Mouse (Mus musculus) embryonic facial prominence, embryonic 13.5 days (tissue): ENCODE results near the gene Cnga3. TPM values are rescaled to one million over a fixed set of nuclear protein-coding genes. Genes with fewer than 3 reads are reported as not detected.
A peak's percentile ranks its signal among the peaks of the same experiment; 100 is the strongest.

Source experiments
- ATAC-seq: fragments of 200-750 bp; cut with Nextera tagmentation; 2 replicates; pipeline ENCODE4 v1.8.0; 2017; ENCODE audit warnings: low read depth; ENCODE audit not compliant: insufficient number of reproducible peaks, insufficient read depth, low FRiP score, low TSS enrichment
- H3K27ac ChIP-seq: fragments of 300-500 bp; sonication (generic); 2 replicates; pipeline ENCODE4 v1.5.1; 2015; ENCODE audit warnings: moderate library complexity, mild to moderate bottlenecking, inconsistent platforms
- H3K27me3 ChIP-seq: fragments of 300-500 bp; sonication (generic); 2 replicates; pipeline ENCODE4 v1.6.1; 2015; ENCODE audit warnings: mild to moderate bottlenecking, inconsistent platforms
- H3K36me3 ChIP-seq: fragments of 300-500 bp; sonication (generic); 2 replicates; pipeline ENCODE4 v1.6.1; 2015; ENCODE audit warnings: mild to moderate bottlenecking, inconsistent platforms
- H3K4me1 ChIP-seq: fragments of 300-500 bp; sonication (generic); 2 replicates; pipeline ENCODE4 v1.6.1; 2015; ENCODE audit warnings: inconsistent platforms
- H3K4me2 ChIP-seq: fragments of 300-500 bp; sonication (generic); 2 replicates; pipeline ENCODE4 v1.6.1; 2015; ENCODE audit warnings: moderate library complexity, mild to moderate bottlenecking, inconsistent platforms
- H3K4me3 ChIP-seq: fragments of 300-500 bp; sonication (generic); 2 replicates; pipeline ENCODE4 v1.5.1; 2015; ENCODE audit warnings: mild to moderate bottlenecking, inconsistent platforms
- H3K9ac ChIP-seq: fragments of 300-500 bp; sonication (generic); 2 replicates; pipeline ENCODE4 v1.6.1; 2015; ENCODE audit warnings: mild to moderate bottlenecking, inconsistent platforms
- H3K9me3 ChIP-seq: fragments of 300-500 bp; sonication (generic); 2 replicates; pipeline ENCODE4 v1.6.1; 2016; ENCODE audit warnings: inconsistent platforms
- WGBS: fragments of 180-500 bp; shearing (Covaris S2); methylation state at CpG from one replicate; pipeline ENCODE4 v1.1.7; 2015; ENCODE audit warnings: mixed read lengths; 5-methylcytosine and 5-hydroxymethylcytosine counted together
- polyA plus RNA-seq: library from polyadenylated mRNA; unstranded; fragments of >200 nt; fragmentation: Nextera tagmentation; extraction: Ambion mirVana; gene quantifications from 2 replicates; pipeline ENCODE4 v1.2.1, GENCODE M21; 2015

The Cnga3 gene
- 0.14 TPM in 1 of 2 replicates, not detected in the other for polyA plus RNA-seq

DNA sequence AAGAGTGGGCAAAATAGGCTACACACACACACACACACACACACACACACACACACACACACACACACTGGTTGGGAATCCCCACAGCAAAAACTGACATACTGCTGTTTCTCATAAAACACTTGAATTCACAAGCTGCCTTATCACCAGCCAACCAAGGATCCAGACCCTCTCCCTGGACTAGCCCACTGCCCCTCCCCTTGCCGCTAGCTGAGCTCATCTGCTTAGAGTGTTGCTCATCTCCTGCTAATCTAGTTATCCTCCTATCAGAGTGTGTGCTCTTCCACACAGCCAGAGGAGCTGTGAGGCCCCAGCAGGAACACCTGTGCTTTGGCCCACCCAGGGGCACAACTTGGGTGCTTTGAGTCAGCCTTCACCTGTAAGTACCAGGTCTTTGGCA lies at the start of gene Cnga3:
Gene Cnga3 (plus strand): TSS at position 291 of the 400 bp plus-strand sequence.
- Histone ChIP-seq H3K9ac (no peak within 1 kb of the TSS), H3K9me3 (no peaks in the 10 kb centered on the region), H3K4me1 (no peaks in the 10 kb centered on the region), H3K27ac (no peak within 1 kb of the TSS), H3K36me3 (no peaks in the 10 kb centered on the region), H3K4me3 (no peak within 1 kb of the TSS), H3K4me2 (no peak within 1 kb of the TSS), H3K27me3 (peaks cover 2% of the 10 kb centered on the region; the same call in 1 of the 2 replicates)
- WGBS: 41% methylated on average over 1 of the region's 1 CpGs
- ATAC-seq: no peak

DNA sequence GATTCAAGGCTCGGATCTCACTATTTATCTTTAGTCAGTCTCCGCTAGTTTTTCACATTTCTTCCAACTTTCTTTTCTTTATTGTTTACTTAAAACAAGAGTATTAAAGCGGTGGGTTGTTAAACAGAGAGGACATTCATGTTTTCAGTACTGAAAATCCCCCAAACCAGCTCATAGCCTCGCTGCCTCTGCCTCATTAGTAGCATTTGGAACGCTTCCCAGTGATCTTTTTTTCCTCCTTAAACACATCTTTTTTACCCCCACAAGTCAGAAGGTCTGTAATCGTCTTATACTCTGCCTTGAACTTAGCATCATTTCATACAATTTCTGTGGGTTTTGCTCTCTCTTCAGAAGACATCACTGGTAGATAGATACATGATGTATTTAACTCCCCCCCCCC lies 48.2 kb upstream of the Cnga3 start:
- H3K4me1 ChIP-seq: peaks cover 27% of the 10 kb centered on the region
- H3K4me2 ChIP-seq: no peak overlapping the region
- no peaks in the 10 kb centered on the region for H3K36me3 ChIP-seq
- H3K9ac ChIP-seq: no peak overlapping the region
- no peaks in the 10 kb centered on the region for H3K9me3 ChIP-seq
- ATAC-seq: no peak
- no peak overlapping the region for H3K4me3 ChIP-seq
- H3K27ac ChIP-seq: no peak overlapping the region
- no peaks in the 10 kb centered on the region for H3K27me3 ChIP-seq
- 29% methylated on average over 6 of the region's 6 CpGs for WGBS

DNA sequence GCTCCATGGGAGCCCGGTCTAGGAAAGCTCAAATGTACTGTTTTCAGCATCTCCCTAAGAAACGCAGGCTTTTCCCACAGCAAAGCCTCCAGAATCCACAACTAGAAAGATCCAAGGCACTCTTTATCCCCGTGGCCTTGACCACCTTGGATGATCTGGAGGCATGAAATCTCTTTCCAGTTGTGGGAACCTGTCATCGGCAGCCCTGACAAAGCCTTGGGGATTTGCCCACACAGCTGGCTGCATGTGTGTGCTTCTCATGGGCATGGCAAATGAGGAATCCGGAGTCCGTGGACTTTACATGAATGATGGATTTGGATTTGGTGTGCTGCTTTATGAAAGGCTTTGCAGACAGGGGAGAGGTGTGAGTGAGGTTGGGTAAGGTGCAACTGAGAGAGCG lies 46.3 kb upstream of the Cnga3 start:
- ATAC-seq: no peak
- Histone ChIP-seq H3K9me3 (no peaks in the 10 kb centered on the region), H3K4me3 (no peak overlapping the region), H3K4me1 (peaks cover 27% of the 10 kb centered on the region), H3K27ac (no peak overlapping the region), H3K4me2 (no peak overlapping the region), H3K9ac (no peak overlapping the region), H3K36me3 (no peaks in the 10 kb centered on the region), H3K27me3 (no peaks in the 10 kb centered on the region)
- WGBS: 55% methylated on average over 7 of the region's 7 CpGs

DNA sequence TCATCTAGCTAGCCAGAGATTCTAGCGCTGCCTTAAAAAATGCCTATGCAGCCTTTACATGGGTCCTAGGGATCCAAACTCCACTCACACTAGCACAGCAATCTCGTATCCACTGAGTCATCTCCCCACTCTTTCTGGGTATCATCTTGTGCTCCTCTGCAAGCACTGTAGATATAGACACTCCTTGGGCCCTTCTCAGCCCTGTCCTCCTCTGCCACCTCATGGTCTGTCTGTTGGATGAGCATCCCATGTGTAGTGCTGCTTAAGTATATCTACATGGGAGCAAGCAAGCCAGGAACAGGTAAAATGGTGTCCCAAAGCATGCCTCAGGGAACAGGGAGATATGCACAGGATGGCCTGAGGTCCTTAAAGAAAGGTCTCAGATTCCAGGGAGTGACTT lies 36.4 kb upstream of the Cnga3 start:
- 91% methylated on average over 2 of the region's 2 CpGs for WGBS
- Histone ChIP-seq H3K36me3 (no peaks in the 10 kb centered on the region), H3K27me3 (no peaks in the 10 kb centered on the region), H3K4me1 (peaks cover 4% of the 10 kb centered on the region; the same call in 1 of the 2 replicates), H3K9ac (no peak overlapping the region), H3K4me2 (no peak overlapping the region), H3K27ac (no peak overlapping the region), H3K4me3 (no peak overlapping the region), H3K9me3 (no peaks in the 10 kb centered on the region)
- ATAC-seq: no peak

DNA sequence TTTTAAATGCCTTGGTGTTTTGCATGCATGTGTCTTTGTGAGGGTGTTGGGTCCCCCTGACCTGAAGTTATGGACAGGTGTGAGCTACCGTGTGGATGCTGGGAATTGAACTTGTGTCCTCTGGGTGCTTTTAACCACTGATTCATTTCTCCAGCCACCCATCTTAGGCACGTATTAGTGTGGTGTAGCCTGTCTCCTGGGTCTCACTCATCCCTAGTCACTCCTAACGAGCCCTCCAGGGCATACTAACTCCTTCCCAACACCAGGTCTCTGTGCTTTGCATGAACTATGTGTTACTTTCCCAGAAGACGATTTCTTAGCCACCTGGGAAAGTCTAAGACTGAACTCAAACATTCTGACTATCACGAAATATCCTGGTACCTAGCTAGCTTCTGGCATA lies 34.4 kb upstream of the Cnga3 start:
- no peak for ATAC-seq
- Histone ChIP-seq H3K4me2 (no peak overlapping the region), H3K4me3 (no peak overlapping the region), H3K27ac (no peak overlapping the region), H3K9ac (no peak overlapping the region), H3K36me3 (no peaks in the 10 kb centered on the region), H3K4me1 (peaks cover 7% of the 10 kb centered on the region; the same call in 1 of the 2 replicates), H3K9me3 (no peaks in the 10 kb centered on the region), H3K27me3 (no peaks in the 10 kb centered on the region)
- WGBS: 70% methylated on average over 5 of the region's 5 CpGs

DNA sequence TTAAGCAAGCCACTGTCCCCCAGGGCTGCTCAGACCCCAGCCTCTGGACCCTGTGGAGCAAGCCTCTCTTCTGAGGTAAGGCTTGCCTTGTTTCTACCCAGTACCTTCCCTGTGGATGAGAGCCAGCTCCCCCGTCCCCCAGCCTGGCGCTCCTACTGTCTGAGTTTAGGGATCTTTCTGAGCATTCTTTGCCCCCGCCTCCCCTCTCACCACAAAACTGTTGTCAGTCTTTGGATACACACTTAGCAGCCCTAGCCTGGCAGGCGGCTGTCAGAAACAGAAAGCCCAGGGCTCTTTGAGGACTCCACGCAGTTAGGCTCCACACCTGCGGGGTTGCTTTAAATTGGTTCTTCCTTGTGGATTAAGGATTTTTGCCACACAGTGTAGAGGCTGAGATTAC lies 27.2 kb upstream of the Cnga3 start:
- Histone ChIP-seq H3K9ac (no peak overlapping the region), H3K4me2 (peak overlapping the region; percentile 18; the same call in 1 of the 2 replicates), H3K36me3 (no peaks in the 10 kb centered on the region), H3K9me3 (no peaks in the 10 kb centered on the region), H3K27ac (0 out of 2 replicates have a peak overlapping the region, but pooled peaks have one; percentile 40), H3K4me3 (no peak overlapping the region), H3K27me3 (no peaks in the 10 kb centered on the region; the same call in 1 of the 2 replicates), H3K4me1 (peaks cover 37% of the 10 kb centered on the region)
- WGBS: 34% methylated on average over 6 of the region's 6 CpGs
- no peak for ATAC-seq

DNA sequence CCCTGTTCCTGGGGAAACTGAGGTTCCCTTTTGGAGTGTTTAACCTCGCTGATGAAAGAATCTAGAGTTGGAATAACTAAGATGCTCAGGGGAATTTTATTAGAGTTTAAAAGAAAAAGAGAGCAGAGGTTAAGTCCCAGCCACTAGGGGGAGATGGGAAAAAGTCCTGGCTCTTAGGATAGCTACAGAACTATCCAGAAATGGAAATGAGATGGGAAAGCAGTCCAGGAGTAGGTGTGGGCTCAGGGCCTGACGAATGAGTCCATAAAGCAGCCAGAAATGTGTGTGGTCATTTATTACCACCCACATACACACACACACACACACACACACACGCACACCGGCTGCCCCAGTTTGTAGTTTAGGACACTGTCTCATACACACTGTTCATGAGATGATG lies 19.6 kb upstream of the Cnga3 start:
- no peak overlapping the region for H3K27ac ChIP-seq
- H3K27me3 ChIP-seq: no peaks in the 10 kb centered on the region
- no peaks in the 10 kb centered on the region for H3K4me1 ChIP-seq
- no peaks in the 10 kb centered on the region for H3K36me3 ChIP-seq
- H3K9ac ChIP-seq: no peak overlapping the region
- 63% methylated on average over 4 of the region's 4 CpGs for WGBS
- no peaks in the 10 kb centered on the region for H3K9me3 ChIP-seq
- no peak overlapping the region for H3K4me2 ChIP-seq
- H3K4me3 ChIP-seq: no peak overlapping the region
- ATAC-seq: no peak

DNA sequence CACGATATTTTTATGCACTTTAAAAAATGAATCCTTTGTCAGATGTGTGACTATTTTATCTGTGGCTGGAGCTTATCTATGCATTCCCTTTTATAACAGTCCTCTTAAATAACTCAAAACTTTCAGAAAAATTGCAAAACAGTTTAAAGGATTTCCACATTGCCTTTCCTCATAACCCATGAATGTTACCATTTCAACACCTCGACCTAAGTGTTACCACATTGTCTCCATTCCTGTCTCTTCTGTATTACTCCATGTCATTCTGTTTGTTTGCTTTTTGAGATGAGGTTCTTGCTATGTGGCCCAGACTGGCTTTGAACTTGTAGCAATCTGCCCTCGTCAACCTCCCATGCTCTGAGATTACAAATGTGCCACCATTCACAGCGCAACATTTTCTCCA lies 12.8 kb upstream of the Cnga3 start:
- no peak overlapping the region for H3K4me3 ChIP-seq
- H3K9ac ChIP-seq: no peak overlapping the region
- 88% methylated on average over 4 of the region's 4 CpGs for WGBS
- ATAC-seq: no peak
- no peaks in the 10 kb centered on the region for H3K9me3 ChIP-seq
- H3K27ac ChIP-seq: no peak overlapping the region
- H3K4me2 ChIP-seq: no peak overlapping the region
- no peaks in the 10 kb centered on the region for H3K27me3 ChIP-seq
- no peaks in the 10 kb centered on the region for H3K36me3 ChIP-seq
- H3K4me1 ChIP-seq: no peaks in the 10 kb centered on the region

DNA sequence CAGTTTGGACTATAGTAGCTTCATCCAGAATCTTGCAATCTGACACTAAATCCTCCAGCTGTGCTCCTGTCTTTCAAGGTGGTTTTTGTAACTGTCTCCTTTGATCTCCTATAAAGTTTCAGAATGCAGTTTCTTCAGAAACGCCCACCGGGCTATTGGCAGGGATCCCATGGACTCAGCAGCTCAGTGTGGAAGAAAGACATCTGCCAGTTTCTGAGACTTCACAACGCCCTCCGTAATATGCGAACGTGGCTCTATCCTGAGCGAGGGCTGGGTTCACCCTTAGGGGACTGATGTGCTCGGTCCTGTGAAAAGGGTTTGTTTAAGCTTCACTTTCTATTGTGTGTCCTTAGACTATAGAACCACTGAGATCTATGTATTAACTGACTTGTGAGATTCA lies 6.5 kb upstream of the Cnga3 start:
- WGBS: 34% methylated on average over 8 of the region's 8 CpGs
- no peak overlapping the region for H3K27ac ChIP-seq
- no peak for ATAC-seq
- no peaks in the 10 kb centered on the region for H3K27me3 ChIP-seq
- H3K9me3 ChIP-seq: no peaks in the 10 kb centered on the region
- no peaks in the 10 kb centered on the region for H3K36me3 ChIP-seq
- H3K4me3 ChIP-seq: no peak overlapping the region
- no peak overlapping the region for H3K4me2 ChIP-seq
- H3K9ac ChIP-seq: no peak overlapping the region
- peaks cover 4% of the 10 kb centered on the region; the same call in 1 of the 2 replicates for H3K4me1 ChIP-seq

DNA sequence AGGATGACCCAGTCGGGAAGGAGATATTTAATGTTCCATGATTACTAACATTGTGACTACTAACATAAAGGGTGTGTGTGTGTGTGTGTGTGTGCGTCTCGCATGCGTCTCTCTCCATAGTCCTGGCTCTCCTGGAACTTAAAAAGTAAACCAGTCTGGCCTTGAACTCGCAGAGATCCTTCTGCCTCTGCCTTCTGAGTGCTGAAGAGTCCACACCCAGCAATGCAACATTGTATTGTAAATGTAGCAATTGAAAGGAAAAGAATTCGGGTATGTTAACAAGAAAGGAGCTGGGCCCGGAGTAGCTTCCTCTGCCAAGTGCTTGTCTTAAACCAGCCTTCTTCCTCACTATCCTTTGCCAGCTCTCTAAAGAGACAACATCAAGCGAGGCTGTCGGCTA lies 1.9 kb upstream of the Cnga3 start:
- Histone ChIP-seq H3K4me3 (no peak overlapping the region), H3K4me2 (no peak overlapping the region), H3K4me1 (peaks cover 4% of the 10 kb centered on the region; the same call in 1 of the 2 replicates), H3K9ac (no peak overlapping the region), H3K36me3 (no peaks in the 10 kb centered on the region), H3K27ac (no peak overlapping the region), H3K9me3 (no peaks in the 10 kb centered on the region), H3K27me3 (no peaks in the 10 kb centered on the region)
- WGBS: 88% methylated on average over 9 of the region's 9 CpGs
- no peak for ATAC-seq

DNA sequence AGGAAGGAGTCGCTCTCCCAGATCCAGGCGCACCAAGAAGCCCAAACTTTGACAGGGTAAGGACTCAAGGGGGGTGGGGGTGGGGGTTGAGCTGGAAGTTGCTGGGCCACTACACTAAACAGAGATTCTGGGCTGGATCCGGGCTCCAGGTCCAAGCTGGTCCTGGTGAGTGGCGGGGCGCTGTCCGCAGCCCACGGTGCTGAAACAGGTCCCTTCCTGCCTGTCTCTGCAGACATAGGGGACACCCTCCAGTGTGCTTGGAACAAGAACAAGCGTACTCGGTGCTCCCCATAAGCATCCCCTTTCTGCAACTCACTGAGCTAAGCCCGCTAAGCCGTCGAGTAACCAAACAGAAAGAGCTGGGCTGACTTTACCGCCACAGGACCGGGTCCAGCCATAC lies 4.2 kb downstream of the Cnga3 start:
- WGBS: 4% methylated on average over 14 of the region's 14 CpGs
- H3K4me3 ChIP-seq: no peak overlapping the region
- no peaks in the 10 kb centered on the region for H3K4me1 ChIP-seq
- no peak overlapping the region for H3K4me2 ChIP-seq
- H3K27me3 ChIP-seq: peaks cover 8% of the 10 kb centered on the region
- H3K36me3 ChIP-seq: no peaks in the 10 kb centered on the region
- no peak overlapping the region for H3K27ac ChIP-seq
- ATAC-seq: no peak
- no peak overlapping the region for H3K9ac ChIP-seq
- H3K9me3 ChIP-seq: no peaks in the 10 kb centered on the region

DNA sequence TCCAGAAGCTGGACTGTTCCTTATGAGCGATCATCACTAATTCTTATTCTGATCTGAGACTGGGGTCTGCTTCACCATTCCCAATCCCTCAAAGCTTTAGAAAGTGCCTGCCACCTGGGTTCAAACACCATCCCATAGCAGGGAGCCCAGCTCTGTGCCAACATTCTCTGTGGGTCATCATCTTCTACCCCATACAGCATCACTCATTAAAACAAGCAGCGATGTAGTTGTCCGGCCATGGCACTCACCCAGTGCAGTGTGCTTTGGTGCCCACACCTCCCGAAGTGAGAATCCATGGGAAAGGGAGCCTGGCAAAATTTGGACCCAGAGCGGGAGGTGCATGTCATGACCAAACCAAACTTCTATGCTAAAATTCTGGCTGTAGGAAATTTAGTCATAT lies 5.4 kb downstream of the Cnga3 start:
- ATAC-seq: no peak
- 88% methylated on average over 5 of the region's 5 CpGs for WGBS
- H3K4me1 ChIP-seq: no peaks in the 10 kb centered on the region

More for the DNA sequence above, 5.4 kb downstream of the Cnga3 start:
- H3K9me3 ChIP-seq: no peaks in the 10 kb centered on the region
- no peak overlapping the region for H3K4me3 ChIP-seq
- H3K9ac ChIP-seq: no peak overlapping the region
- no peak overlapping the region for H3K27ac ChIP-seq
- H3K27me3 ChIP-seq: peaks cover 8% of the 10 kb centered on the region
- H3K36me3 ChIP-seq: no peaks in the 10 kb centered on the region
- H3K4me2 ChIP-seq: no peak overlapping the region
